Mouse (Mus musculus) urinary bladder, postnatal 36 days (tissue): ENCODE results near the gene Olfr491.

Source experiments
- DNase-seq, 2 experiments: peaks; one replicate each; pipeline ENCODE4 v3.0.0; 2022; ENCODE audit warnings: low spot score in 2 of 2, mixed read lengths in 1 of 2

Gene Olfr491

DNA sequence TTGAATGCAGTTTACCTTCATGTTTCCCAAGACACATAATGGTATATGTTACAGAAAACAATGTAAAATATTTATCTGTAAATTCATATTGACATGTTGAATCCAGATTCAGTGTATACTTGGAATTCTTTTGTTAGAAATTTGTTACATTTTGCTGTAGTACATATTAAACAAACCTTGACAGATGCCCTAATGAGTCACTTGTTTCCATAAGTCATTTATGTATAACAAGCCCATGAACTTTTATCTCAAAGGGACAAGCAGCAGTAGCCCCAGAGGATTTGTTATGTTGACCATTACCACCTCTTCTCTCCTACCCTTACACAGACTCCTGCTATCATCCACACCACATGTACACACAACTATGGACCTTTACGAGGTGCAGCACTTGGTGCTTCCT is at the start of gene Olfr491:
TSS of gene Olfr491 (plus strand) at position 301 of the 400 bp plus-strand sequence.
- DNase-seq, result no peak

DNA sequence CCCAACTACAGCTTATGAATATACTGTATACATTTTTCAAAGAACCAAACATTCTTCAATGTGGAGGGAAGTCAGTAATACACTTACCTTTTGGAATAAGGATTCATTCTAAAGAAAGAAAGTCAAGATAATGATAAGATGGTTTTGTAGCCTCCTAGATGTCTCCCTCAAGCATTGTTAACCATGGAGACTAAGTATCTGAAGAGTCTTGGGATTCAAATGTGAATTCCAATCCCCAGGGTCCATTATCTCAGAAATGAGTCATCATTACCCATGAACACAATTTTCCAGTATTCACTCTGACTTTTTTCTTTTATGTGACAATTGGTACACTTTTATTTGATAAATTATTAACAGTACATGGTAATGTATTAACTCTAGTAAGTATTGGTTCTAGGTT is 24.4 kb upstream of the Olfr491 start, which contains the start of gene Olfr490:
TSS of gene Olfr490 (minus strand) at position 101 of the 400 bp plus-strand sequence.
- DNase-seq, result no peak

DNA sequence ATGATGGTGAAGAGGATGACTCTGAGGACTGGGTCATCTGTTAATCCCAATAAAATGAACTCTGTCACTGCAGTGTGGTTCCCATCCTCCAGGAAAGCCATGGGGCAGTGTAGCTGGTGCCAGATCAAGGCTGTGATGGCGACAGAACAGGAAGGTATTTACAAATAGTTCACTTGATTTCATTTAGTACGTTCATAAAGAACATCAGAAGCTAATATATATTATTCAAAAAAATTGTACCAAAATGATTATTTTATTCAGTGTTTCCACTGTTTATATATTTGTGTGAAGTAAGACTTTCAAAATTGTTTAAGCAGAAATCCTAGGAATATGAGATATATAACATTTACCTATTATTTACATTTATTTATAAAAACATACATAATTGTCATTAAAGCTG is 10.3 kb downstream of the Olfr491 start, which contains the start of gene Olfr492:
TSS of gene Olfr492 (minus strand) at position 101 of the 400 bp plus-strand sequence.
- DNase-seq, result no peak

DNA sequence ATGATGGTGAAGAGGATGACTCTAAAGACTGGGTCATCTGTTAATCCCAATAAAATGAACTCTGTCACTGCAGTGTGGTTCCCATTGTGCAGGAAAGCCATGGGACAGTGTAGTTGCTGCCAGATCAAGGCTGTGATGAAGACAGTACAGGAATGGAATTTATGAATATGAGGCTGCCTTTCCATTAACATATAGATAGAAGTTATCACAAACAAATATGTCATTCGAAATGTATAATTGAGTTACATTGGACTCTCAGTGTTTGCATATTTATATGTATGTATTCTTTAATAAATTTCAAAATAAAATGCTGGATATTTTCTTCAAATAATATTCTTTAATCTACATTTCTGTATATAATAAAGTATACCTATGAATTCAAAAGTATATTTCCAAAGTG is 33.6 kb downstream of the Olfr491 start, which contains the start of gene Olfr493:
TSS of gene Olfr493 (minus strand) at position 101 of the 400 bp plus-strand sequence.
- DNase-seq, result no peak

DNA sequence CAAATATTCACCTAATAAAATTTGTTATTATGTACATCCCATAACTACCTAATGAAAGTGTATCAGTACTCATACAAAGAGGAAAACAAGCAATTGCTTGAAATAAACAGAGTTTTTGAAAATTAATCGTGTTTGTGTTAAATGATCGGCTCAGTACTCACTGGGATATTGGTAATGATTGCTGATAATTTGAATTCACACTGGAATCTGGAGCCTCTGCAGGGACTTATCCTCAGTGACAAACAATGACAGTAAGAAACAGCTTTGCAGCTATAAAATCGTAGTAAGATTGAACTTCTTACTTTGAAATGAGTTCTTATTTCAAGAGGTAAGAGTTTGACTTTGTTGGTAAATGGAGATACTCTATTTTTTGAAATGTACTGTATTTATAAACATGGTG is 51.8 kb downstream of the Olfr491 start, which contains the start of gene Olfr494:
TSS of gene Olfr494 (plus strand) at position 301 of the 400 bp plus-strand sequence.
- no peak for DNase-seq
